Mouse (Mus musculus) forelimb bud, embryonic 11.5 days (tissue): ENCODE results near the gene Rabgap1.

Experiments
- DNase-seq: peaks from one replicate; pipeline ENCODE4 v3.0.0-alpha.2; 2012; ENCODE audit warnings: low read depth, low spot score

The Rabgap1 gene

GRCm38 (mm10) chr2:37511134-37511901 lies 68.2 kb downstream of the Rabgap1 start:
- no peak for DNase-seq

GRCm38 (mm10) chr2:37516030-37516710 lies 73.1 kb downstream of the Rabgap1 start, which contains the start of gene Gpr21:
Gene Gpr21, plus strand, starts transcription at chr2:37516332.
- peak; percentile 3 for DNase-seq

DNA sequence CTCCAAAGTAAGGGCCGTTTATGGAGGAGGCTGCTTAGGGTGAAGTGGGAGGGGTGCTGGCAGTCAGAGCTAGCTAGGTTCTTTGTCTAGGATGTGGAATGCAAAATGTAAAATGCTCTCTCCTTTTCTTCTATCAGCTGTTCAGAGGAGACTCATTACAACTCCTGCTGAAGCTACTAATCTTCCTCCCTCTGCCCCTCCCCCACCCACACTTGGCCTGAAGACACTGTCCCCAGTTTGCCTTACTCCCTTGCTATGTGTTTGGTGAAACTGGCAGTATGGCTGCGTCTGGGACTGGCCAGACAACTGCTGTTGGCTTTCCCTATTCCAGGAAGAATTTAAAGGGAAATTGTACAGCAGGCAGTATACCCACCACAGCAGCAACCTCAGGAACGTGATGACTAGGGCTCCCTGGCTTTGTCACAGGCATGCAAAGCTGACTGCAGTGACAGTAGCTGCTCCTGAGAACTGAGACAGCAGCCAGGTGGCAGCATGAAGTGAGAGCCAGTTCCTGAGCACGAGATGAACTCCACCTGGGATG lies 73.9 kb downstream of the Rabgap1 start:
- no peak for DNase-seq

- DNase-seq, result no peak
Observed at GRCm38 (mm10) chr2:37518561-37519285, 75.6 kb downstream of the Rabgap1 start.

GRCm38 (mm10) chr2:37519286-37519640 lies 76.2 kb downstream of the Rabgap1 start:
- no peak for DNase-seq

DNA sequence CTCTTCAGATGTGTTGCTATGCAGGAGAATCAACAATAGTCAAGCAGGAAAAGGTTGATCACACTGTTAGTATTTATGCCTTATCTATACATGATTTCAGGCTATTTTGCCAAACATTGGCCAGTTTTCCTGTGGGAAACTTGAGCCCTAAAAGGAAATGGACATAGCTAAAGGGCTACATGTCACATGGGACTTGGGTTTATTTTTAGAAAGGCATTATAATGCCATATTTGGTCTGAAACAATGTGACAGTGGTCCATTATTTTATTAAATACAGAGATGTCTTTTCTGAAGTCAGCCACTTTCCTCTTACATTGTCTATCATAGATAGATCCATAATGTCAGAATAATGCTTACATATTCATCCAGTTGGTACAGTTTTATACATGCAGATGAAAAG lies 84.5 kb downstream of the Rabgap1 start:
- DNase-seq, result no peak

- DNase-seq, result no peak
Observed at GRCm38 (mm10) chr2:37529397-37529796, 86.3 kb downstream of the Rabgap1 start.

DNA sequence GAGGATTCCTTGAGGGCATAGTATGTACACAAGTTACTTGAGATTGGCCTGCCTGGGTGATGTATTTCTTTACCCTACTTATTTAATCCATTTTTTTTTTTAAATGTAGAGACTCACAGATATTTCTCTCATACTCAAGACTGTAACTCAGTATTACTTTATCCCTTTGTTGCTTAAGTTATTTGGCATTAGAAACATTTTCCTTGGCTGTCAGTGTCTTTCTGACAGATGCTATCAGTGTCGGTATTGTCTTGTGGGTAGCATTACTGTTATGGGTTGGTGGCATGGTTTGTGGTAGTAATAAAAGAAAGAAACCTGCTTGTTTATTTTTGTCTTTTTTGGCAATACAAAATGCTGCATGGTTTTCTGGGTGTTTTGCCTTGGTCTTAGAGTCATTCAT lies 87.7 kb downstream of the Rabgap1 start:
- DNase-seq, result no peak

GRCm38 (mm10) chr2:37531639-37532038 lies 88.6 kb downstream of the Rabgap1 start:
- no peak for DNase-seq

GRCm38 (mm10) chr2:37549346-37550012 lies 106.4 kb downstream of the Rabgap1 start:
- DNase-seq, result no peak

DNA sequence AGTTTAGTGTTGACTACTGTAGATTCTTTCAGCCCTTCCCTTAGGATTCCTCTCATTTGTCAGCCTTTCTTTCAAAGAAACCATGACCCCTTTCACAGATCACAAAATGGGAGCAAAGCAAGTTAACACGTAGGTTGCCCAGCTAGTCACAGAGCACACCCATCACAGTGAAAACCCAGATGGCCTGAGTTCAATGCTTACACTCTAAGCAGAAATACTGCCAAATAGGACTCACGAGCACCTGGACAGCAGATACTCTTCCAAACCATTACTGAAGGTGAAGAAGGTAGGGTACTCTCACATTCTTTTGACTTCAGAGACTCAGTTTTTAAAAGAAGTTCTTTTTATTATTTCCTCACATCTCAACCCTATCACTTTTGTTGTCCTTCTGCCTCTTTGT lies 113.3 kb downstream of the Rabgap1 start:
- no peak for DNase-seq

- DNase-seq, result no peak
Observed at GRCm38 (mm10) chr2:37565579-37565978, 122.5 kb downstream of the Rabgap1 start.

- DNase-seq, result no peak
Observed at GRCm38 (mm10) chr2:37566035-37566434, 123.0 kb downstream of the Rabgap1 start.

DNA sequence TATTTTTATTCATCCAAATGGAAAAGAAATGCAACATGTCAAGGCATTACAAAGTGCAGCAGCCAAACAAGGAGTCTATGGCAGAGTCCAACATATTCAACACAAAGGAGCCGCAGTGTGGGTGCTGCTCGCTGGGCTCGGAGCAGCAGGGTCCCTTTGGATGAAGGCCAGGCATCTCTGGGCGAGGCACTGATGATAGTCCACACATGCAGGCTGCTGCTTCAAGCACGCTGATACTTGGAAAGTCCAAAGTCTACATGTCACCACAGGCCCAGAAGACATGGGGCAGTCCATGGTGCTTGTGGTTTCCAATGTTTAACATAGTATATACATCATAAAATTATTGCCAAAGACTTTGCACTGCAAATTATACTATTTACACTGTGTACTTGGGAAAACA lies 126.8 kb downstream of the Rabgap1 start:
- DNase-seq, result no peak

DNA sequence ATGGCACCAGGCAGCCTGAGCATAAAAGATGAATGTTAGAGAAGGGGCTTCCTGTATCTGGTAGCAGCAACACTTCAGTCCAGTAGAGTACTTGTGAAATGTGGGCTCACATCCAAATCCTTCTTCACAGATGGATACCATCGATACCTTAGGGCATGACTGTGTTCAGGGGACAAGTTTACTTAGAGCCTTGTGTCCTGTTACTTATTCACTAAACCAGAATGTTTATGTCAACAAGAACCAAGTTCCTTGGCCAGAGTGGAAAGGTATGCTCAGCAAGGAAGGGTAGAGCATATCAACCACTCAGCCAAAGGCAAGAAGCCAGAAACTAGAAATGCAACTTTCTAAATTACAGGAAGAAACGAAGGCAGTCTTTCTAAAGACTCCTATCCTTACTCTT lies 127.6 kb downstream of the Rabgap1 start:
- DNase-seq, result no peak

- no peak for DNase-seq
Observed at GRCm38 (mm10) chr2:37572141-37572540, 129.1 kb downstream of the Rabgap1 start.

DNA sequence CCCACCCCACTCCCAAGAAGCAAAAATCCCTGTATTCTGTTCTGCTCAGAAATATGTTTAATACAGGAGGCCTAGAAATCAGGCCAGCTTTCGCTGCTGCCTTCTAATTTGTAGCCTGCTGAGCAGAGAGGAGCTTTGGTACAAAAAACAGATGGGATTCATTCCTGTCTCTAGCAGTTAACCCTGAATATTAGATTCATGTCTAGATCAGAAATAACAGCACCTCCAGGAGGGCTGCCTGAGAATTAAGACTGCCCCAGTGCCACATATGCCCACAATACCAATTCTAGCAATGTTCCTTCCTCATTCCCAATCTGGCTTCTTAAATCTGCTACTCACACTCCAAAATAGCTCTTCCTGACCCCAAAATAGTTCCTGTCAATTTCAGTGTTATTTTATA lies 133.6 kb downstream of the Rabgap1 start:
- no peak for DNase-seq

DNA sequence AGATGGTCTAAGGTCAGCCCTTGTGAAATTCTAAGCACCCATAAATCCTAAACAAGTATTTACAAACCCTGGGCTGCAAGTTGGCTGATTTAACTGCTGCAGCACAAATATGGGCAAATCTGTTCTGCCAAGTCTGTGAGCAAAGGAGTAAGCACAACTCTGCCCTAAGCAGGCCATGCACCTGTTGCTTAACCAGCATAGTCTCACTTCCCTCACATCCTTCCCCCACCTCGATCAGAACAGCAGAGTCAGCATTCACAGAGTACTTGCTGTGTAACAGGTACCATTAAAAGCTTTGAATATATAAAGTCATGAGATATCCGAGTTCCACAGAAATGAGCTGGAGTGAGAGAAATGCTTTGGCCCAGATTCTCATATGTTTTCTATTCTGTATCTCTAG lies 135.1 kb downstream of the Rabgap1 start:
- no peak for DNase-seq

GRCm38 (mm10) chr2:37587919-37588318 lies 144.8 kb downstream of the Rabgap1 start:
- DNase-seq, result no peak
